Mouse (Mus musculus) neutrophil, adult 5-6 weeks (primary cell): ENCODE data around the gene Htr5b. TPM values are rescaled to one million over a fixed set of nuclear protein-coding genes. Genes with fewer than 3 reads are reported as not detected.
A peak's percentile ranks its signal among the peaks of the same experiment; 100 is the strongest.

ENCODE experiments used
- ATAC-seq: fragments of 151-379, 151-347 bp; 2 replicates; pipeline ENCODE4 v1.8.0; 2017; ENCODE audit warnings: mild to moderate bottlenecking, moderate TSS enrichment; ENCODE audit not compliant: insufficient number of reproducible peaks, poor library complexity, low FRiP score, severe bottlenecking; ENCODE audit errors: extremely low read depth
- total RNA-seq: library from RNA; stranded (forward); fragments of 200-1000 nt; gene quantifications from 2 replicates; pipeline ENCODE4 v1.2.3, GENCODE M21; 2017

Htr5b gene
- not detected in 2 replicates for total RNA-seq

- ATAC-seq: no peak
Measured at GRCm38 (mm10) chr1:121528399-121528720, at the start of gene Htr5b. TSS of gene Htr5b (minus strand) at chr1:121528465.

- no peak for ATAC-seq
Measured at GRCm38 (mm10) chr1:121577491-121577890, 49.2 kb upstream of the Htr5b start.

- ATAC-seq: no peak
Measured at GRCm38 (mm10) chr1:121570522-121570921, 42.3 kb upstream of the Htr5b start.

GRCm38 (mm10) chr1:121567521-121568489 lies 39.5 kb upstream of the Htr5b start, which contains the start of gene Ddx18:
TSS of gene Ddx18 (minus strand) at chr1:121567989.
- peak; percentile 98 for ATAC-seq

DNA sequence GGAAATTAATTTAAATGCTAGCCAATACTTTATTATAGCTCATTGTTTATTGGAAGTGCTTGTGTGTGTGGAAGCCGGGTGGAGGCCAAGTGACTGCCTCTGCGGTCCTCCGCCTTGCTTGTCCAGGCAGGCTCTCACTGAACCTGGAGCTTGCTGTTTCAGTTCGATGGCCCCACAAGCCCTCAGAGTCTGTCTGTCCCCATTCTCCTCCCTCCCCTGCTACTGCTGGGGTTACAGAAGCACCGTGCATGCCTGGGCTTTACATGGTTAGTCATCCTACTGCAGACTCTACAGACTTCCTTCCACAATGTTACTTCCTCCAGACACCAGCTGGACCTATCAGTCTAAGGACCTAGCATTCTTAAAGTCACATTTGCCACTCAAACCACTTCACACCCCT lies 29.6 kb upstream of the Htr5b start:
- no peak for ATAC-seq

DNA sequence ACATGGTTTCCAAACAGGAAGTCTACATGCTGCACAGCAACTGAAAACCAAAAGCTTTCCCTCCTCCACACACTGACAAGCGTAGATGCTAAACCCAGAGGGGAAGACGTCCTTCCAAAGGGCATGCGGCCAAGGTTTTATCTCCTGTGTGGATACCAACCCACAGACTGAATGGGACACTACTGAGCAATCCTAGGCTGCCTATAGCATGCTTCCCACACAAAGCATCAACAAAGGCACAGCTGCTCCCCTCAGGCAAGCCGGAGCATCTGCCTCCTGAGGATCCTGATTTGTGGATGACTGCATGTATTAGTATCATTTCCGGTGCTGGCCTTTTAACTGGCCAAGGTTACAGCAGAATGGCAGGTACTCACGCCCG lies 23.2 kb upstream of the Htr5b start:
- ATAC-seq: no peak

- no peak for ATAC-seq
Measured at GRCm38 (mm10) chr1:121550801-121551456, 22.7 kb upstream of the Htr5b start.

- no peak for ATAC-seq
Measured at GRCm38 (mm10) chr1:121549456-121549855, 21.2 kb upstream of the Htr5b start.

- ATAC-seq: no peak
Measured at GRCm38 (mm10) chr1:121548667-121549066, 20.4 kb upstream of the Htr5b start.

DNA sequence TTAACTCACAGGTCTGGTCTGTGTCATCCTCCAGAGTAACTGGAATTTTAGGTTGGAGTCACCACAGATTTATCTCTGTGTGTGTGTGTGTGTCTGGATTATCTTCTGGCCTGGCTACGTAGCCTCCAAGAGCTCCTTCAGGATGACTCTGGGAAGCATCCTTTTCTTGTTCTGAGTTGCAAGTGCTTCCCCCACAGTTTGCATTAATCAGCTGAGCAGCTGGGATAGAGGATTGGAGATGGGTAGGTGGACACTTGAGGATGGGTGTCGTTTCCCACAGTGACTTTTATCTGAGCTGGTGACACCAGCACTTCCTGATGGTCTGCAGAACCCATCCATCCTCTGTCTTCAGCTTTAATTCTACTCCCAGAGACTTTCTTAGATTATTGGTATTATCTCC lies 18.6 kb upstream of the Htr5b start:
- no peak for ATAC-seq

DNA sequence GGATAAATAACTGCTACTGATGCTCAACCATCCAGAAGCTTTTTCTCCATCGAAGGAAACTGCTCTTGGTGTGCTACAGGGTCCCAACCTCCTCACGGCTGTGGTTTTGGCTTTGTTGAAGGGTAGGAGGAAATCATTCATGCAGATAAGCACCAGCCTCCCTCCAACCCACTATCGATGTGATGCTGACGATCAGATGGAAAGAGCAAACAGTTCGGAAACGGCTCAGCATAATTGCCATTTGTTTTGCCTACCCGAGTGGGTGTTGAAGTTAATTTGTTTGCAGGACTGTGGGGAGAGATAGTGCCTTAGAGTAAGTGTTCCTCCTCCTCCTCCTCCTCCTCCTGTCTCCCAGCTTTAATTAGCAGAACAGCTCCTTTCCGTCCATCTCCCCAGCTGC lies 12.1 kb upstream of the Htr5b start:
- ATAC-seq: no peak

DNA sequence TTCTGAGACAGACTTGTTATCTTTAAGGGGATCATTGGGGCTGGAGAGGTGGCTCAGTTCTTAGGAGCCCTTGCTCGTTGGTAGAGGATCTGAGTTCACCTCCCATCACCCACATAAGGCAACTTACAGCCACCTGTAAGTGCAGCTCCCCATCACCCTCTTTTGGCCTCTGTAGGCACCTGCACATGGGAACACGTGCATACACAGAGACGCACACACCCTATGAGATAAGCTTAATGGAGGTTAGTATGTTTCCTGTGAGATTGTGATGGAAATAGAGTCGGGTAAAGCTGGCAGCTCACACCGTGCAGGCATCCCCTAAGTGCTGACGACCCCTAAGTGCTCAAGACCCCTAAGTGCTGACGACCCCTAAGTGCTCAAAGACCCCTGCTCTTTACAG lies 3.2 kb upstream of the Htr5b start:
- ATAC-seq: no peak

GRCm38 (mm10) chr1:121529286-121529685 lies 1.0 kb upstream of the Htr5b start:
- ATAC-seq: no peak

DNA sequence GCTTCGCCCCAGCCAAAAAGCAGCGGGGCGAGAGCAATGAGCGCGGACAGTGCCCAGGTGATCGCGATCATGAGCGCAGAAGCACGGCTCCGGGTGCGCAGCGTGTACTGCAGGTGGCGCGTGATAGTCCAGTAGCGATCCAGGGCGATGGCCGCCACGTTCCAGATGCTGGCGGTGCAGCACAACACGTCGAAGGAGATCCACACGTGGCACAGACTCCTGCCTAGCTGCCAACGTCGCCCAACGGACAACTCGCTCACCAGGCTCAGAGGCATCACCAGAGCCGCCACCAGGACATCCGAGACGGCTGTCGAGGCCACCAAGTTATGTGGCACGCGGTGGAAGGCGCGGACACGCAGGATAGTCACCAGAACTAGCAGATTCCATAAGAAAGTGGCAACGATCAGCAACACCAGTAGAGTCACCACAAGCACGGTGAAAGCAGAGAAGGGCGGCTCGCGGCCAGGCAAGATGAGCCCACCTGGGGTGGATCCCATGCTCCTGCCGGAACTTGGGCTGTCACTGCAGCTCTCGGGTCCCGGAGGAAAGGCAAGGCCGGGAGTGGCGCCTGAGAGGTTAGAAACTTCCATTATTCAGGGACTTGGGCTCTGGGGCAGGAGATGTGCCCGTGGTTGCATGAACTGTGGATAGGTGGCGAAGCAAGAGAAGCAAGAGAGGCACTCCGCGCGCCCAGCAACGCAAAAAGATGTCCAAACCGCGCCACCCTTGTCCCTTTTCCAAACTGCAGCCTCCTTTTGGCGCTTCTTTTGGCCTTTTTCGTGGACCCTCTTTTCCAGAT lies 466 bp downstream of the Htr5b start:
- 0 out of 2 replicates have a peak, but pooled peaks have one; percentile 13 for ATAC-seq

DNA sequence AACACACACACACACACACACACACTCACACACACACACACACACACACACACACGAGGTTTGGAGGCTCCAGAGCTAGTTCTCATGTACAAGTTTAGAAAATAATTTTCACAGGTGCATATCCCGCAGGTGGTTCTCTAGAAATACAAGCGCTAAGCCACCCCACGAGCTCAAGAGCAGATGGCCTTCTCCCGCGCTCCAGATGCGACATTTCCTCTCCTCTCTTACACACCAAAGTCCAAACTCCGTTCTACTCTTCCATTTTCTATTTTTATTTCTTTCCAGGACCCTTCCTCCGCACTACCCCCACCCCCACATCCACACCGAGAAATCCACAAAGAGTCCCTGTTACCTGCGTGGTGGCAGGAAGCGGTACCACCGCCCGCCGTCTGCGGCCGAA lies 1.2 kb downstream of the Htr5b start:
- no peak for ATAC-seq

DNA sequence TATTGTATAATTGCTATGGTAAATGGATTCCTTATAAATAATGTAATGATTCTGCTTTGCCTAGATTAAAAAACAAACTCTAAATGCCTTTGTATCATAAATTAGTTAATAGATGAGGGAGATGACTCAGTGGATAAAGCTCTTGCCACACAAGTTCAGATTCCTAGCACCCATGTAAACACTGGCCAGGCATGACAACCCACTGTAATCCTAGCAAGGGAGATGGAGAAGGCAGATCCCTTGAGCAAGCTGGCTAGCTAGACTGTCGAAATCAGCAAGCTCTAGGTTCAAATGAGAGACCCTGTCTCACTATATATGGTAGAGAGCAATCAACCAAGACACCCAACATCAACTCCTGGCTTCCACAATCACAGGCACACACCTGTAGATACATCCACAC lies 9.7 kb downstream of the Htr5b start:
- ATAC-seq: no peak

DNA sequence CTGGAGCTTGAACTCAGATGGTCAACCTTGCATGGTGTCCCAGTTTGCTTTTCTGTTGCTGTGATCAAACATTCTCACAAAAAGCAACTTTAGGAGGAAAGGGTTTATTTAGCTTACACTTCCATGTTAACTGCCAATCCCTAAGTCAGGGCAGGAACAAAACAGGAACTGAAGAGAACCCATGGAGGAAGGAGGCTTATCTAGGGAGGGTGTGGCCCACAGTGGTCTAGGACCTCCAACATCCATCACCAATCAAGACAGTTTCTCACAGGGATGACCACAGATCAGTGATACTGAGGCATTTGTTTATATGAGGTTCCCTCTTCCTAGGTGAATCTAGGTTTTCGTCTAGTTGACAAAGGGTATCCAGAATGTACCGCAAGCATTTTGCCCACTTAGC lies 16.3 kb downstream of the Htr5b start:
- ATAC-seq: no peak

DNA sequence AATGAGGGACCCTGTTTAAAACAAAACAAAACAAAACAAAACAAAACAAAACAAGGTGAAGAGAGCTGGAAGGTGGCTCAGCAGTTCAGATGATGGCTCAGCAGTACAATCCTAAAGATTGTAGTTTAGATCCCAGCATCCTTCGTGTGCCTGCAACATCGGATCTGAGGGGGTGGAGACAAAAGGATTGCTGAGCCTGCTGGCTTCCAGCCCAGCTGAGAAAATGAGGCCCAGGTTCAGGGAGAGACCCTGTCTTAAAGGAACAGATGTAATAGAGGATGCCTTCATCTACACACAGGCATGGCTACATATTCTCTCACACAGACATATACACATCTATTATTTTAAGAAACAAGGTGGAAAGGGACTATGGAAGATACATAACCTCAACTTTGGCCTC lies 17.1 kb downstream of the Htr5b start:
- no peak for ATAC-seq

GRCm38 (mm10) chr1:121510420-121511140 lies 17.7 kb downstream of the Htr5b start:
- ATAC-seq: no peak
